Mouse (Mus musculus) ES-E14 (cell line): ENCODE measurements around the gene Asb8. TPM values are rescaled to one million over a fixed set of nuclear protein-coding genes. Genes with fewer than 3 reads are reported as not detected.

Source experiments
- DNase-seq: peaks from one replicate; pipeline ENCODE4 v3.0.0-alpha.2; 2013; ENCODE audit warnings: low read depth, low spot score
- H3K27ac ChIP-seq: 2 replicates; pipeline ENCODE4 v1.5.1; 2012; ENCODE audit warnings: low read depth, mild to moderate bottlenecking, low read length, moderate library complexity, mixed read lengths; ENCODE audit not compliant: poor library complexity, insufficient read depth, severe bottlenecking
- H3K36me3 ChIP-seq: 2 replicates; pipeline ENCODE4 v1.6.1; 2012; ENCODE audit warnings: mild to moderate bottlenecking, low read length, moderate library complexity, mixed read lengths; ENCODE audit not compliant: control insufficient read depth, poor library complexity, insufficient read depth, severe bottlenecking
- H3K4me1 ChIP-seq, 2 experiments: fragments of 150-350 bp in 1 of 2; sonication (generic) in 1 of 2; 2 replicates each; pipeline ENCODE4 v1.6.1; 2012; ENCODE audit warnings: low read length in 2 of 2, mild to moderate bottlenecking in 1 of 2, mixed read lengths in 1 of 2; ENCODE audit not compliant: control insufficient read depth in 2 of 2, insufficient read depth in 2 of 2, poor library complexity in 1 of 2
- H3K4me3 ChIP-seq, 2 experiments: fragments of 150-350 bp in 1 of 2; sonication (generic) in 1 of 2; 2 replicates each; pipeline ENCODE4 v1.5.1; 2012; ENCODE audit warnings: low read length in 2 of 2, low read depth in 1 of 2, mild to moderate bottlenecking in 1 of 2, mixed read lengths in 1 of 2; ENCODE audit not compliant: insufficient read depth in 1 of 2, poor library complexity in 1 of 2, severe bottlenecking in 1 of 2
- H3K9ac ChIP-seq: 2 replicates; pipeline ENCODE4 v1.6.1; 2012; ENCODE audit warnings: low read depth, mild to moderate bottlenecking, low read length, mixed read lengths; ENCODE audit not compliant: poor library complexity, insufficient read depth, severe bottlenecking
- H3K9me3 ChIP-seq: fragments of 150-350 bp; sonication (generic); 2 replicates; pipeline ENCODE4 v1.6.1; 2012; ENCODE audit warnings: low read depth, mild to moderate bottlenecking, low read length; ENCODE audit not compliant: control insufficient read depth, insufficient read depth
- CHD2 ChIP-seq: IDR thresholded peaks from 2 replicates; pipeline ENCODE4 v1.6.1; 2014; ENCODE audit warnings: mild to moderate bottlenecking, low read depth, low read length, inconsistent platforms
- HCFC1 ChIP-seq: IDR thresholded peaks from 2 replicates; pipeline ENCODE4 v1.6.1; 2012; ENCODE audit warnings: low read length, inconsistent platforms, borderline replicate concordance; ENCODE audit not compliant: insufficient read depth
- MAFK ChIP-seq: IDR thresholded peaks from 2 replicates; pipeline ENCODE4 v1.6.1; 2014; ENCODE audit warnings: mild to moderate bottlenecking, low read depth, low read length, inconsistent platforms; ENCODE audit not compliant: insufficient read depth
- ZC3H11A ChIP-seq: IDR thresholded peaks from 2 replicates; pipeline ENCODE4 v1.6.1; 2012; ENCODE audit warnings: low read depth, mild to moderate bottlenecking, inconsistent platforms, low read length, borderline replicate concordance
- ZNF384 ChIP-seq: IDR thresholded peaks from 2 replicates; pipeline ENCODE4 v1.6.1; 2012; ENCODE audit warnings: low read depth, low read length, inconsistent platforms
- in situ Hi-C, 2 experiments: fragments of 600-800 bp; cut with MboI; formaldehyde crosslinking; loops; one replicate each; pipeline ENCODE4 v1.15.1; 2025; ENCODE audit warnings: low sequenced_read_pairs in 2 of 2, inconsistent platforms in 1 of 2; ENCODE audit not compliant: unreplicated experiment in 2 of 2
- total RNA-seq: library from RNA; depleted of rRNA; stranded (reverse); fragments of 300-350 nt; gene quantifications from 2 replicates; pipeline ENCODE4 v1.2.3, GENCODE M21; 2012; rRNA removed

Asb8 gene
- total RNA-seq: 9.0 and 12.5 TPM in 2 replicates

DNA sequence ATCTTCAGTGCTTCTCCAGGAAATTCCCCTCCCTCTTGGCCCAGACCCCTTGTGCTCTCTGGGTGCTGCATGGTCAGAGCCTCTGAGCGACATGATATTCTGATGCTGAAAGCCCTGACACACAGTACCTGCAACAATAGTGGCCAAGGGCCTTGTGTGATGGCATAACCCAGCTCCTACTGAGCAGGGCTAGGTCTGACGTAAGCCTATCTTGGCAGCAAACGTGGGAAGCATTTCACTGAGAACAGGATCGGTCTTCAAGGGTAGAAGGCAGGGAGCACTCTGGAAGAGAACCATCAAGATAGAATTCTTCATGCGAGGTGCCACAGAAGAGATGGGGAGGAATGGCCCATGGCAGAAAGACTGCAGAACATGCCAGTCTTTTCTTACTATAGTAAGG lies at the start of gene Asb8:
TSS of gene Asb8 (minus strand) at position 101 of the 400 bp plus-strand sequence.
- no peak for DNase-seq
- Histone ChIP-seq H3K9me3 (no peaks in the 10 kb centered on the region), H3K4me1 (peaks cover 0 to 13% of the 10 kb centered on the region in 2 experiments; a peak in 2 of 4 replicates), H3K27ac (no peak within 1 kb of the TSS), H3K9ac (no peak within 1 kb of the TSS), H3K36me3 (no peaks in the 10 kb centered on the region), H3K4me3 (no peak within 1 kb of the TSS)
- in situ Hi-C loops: no loop called here
- TF ChIP-seq MAFK: no peak
- TF ChIP-seq CHD2: no peak

- in situ Hi-C loops: no loop called here
- DNase-seq: no peak
- no peak overlapping the region for H3K9ac ChIP-seq
- H3K27ac ChIP-seq: no peak overlapping the region
- no peaks in the 10 kb centered on the region for H3K4me1 ChIP-seq
- H3K9me3 ChIP-seq: no peaks in the 10 kb centered on the region
- H3K36me3 ChIP-seq: no peaks in the 10 kb centered on the region
- TF ChIP-seq ZNF384: peak; percentile 53; the same call in 1 of the 2 replicates
- TF ChIP-seq CHD2: no peak
- no peak overlapping the region for H3K4me3 ChIP-seq
These were observed 48.7 kb upstream of the Asb8 start for GRCm38 (mm10) chr15:98214130-98214529.

DNA sequence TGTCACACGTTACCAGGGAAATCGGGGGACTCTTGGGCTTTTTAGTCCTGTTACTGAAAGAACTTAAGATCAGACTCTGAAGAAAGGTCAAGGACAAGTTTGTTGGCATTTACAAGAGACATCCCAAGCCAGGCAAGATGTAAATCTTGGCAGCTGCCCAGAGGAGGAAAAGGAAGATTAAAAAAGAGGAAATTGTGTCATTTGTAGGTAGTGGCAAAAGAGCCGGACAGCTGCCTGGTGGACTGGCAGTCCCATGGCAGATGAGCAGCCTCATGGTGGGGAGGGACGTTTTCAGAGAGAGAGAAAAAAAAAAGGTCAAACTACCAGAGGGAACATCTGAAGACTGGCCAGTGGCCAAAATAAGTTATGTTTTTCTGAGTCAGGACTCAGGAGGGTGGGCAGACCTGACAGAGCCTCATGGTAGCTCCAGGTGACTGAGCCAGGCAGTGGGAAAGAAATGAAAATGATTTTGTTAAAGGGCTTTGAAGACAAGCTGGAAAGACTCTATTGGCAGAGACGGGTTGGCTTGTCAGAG lies 48.0 kb upstream of the Asb8 start:
- no peaks in the 10 kb centered on the region for H3K36me3 ChIP-seq
- DNase-seq: no peak

GRCm38 (mm10) chr15:98209676-98210075 lies 44.3 kb upstream of the Asb8 start:
- in situ Hi-C loops: no loop called here
- Histone ChIP-seq H3K9ac (no peak overlapping the region), H3K27ac (no peak overlapping the region), H3K9me3 (no peaks in the 10 kb centered on the region), H3K36me3 (no peaks in the 10 kb centered on the region), H3K4me1 (no peaks in the 10 kb centered on the region), H3K4me3 (no peak overlapping the region)
- no peak for TF ChIP-seq HCFC1
- no peak for DNase-seq

More for the DNA sequence above, 48.0 kb upstream of the Asb8 start:
- Histone ChIP-seq H3K4me1 (no peaks in the 10 kb centered on the region), H3K27ac (no peak overlapping the region), H3K4me3 (no peak overlapping the region), H3K9ac (no peak overlapping the region), H3K9me3 (no peaks in the 10 kb centered on the region)
- in situ Hi-C loops: no loop called here
- no peak for TF ChIP-seq CHD2
- no peak for TF ChIP-seq ZC3H11A
- no peak for TF ChIP-seq ZNF384
- TF ChIP-seq MAFK: no peak
- TF ChIP-seq HCFC1: no peak

- H3K9ac ChIP-seq: no peak within 1 kb of the TSS
- no peaks in the 10 kb centered on the region for H3K36me3 ChIP-seq
- DNase-seq: no peak
- TF ChIP-seq ZC3H11A (no peak), ZNF384 (no peak), HCFC1 (no peak)
- no peaks in the 10 kb centered on the region for H3K9me3 ChIP-seq
- no peak within 1 kb of the TSS for H3K27ac ChIP-seq
- in situ Hi-C loops: no loop called here
- no peak within 1 kb of the TSS for H3K4me3 ChIP-seq
- H3K4me1 ChIP-seq: no peaks in the 10 kb centered on the region
These were observed 30.0 kb upstream of the Asb8 start, which contains the start of gene Olfr288 for GRCm38 (mm10) chr15:98195442-98195841. Gene Olfr288, minus strand, starts transcription at chr15:98195542.
